Comparison of ENCODE assay signal across 9 mouse cellular contexts in genomic region chr19:46135297-46135696, GRCm38 (mm10). TPM values are rescaled to one million over a fixed set of nuclear protein-coding genes. Genes with fewer than 3 reads are reported as not detected.
DNase-seq lines count a peak whose midpoint lies in the region; ATAC-seq and TF ChIP-seq lines count a peak whose summit lies in the region.
"Had no signal": no experiment of that assay in that cellular context is flagged by ENCODE, and none has a peak within 500 bp of the region (broad histone marks: within the 10 kb centered on the region; RNA-seq: fewer than 3 reads in every experiment).

No protein-coding gene starts in this region.

- no peaks in the 10 kb centered on the region for H3K9me3 ChIP-seq in CH12.LX (replicated peaks; ENCODE audit: low read length)
- no peaks in the 10 kb centered on the region for H3K9me3 ChIP-seq in forebrain, embryonic 13.5 days (replicated peaks)
- H3K9me3 ChIP-seq in liver, embryonic 15.5 days (replicated peaks), result no peaks in the 10 kb centered on the region
- no peaks in the 10 kb centered on the region for H3K9me3 ChIP-seq in neural tube, embryonic 12.5 days
- no peaks in the 10 kb centered on the region for H3K9me3 ChIP-seq in stomach, postnatal 0 days (ENCODE audit: control insufficient read depth, low read length)

- peak overlapping the region; percentile 75; the same call in 1 of the 2 replicates for H3K4me2 ChIP-seq in CH12.LX (ENCODE audit: insufficient read depth, low read depth, poor library complexity, severe bottlenecking)
- H3K4me2 ChIP-seq in forebrain, embryonic 13.5 days, result peak overlapping the region; percentile 94
- H3K4me2 ChIP-seq in liver, embryonic 15.5 days, result peak overlapping the region; percentile 98
- peak overlapping the region; percentile 94 for H3K4me2 ChIP-seq in neural tube, embryonic 12.5 days (replicated peaks)
- peak overlapping the region; percentile 100 for H3K4me2 ChIP-seq in stomach, postnatal 0 days (replicated peaks; ENCODE audit: low read depth)

- H3K27me3 ChIP-seq in CH12.LX (replicated peaks), result peaks cover 74% of the 10 kb centered on the region
- peaks cover 91% of the 10 kb centered on the region for H3K27me3 ChIP-seq in forebrain, embryonic 13.5 days
- peaks cover 100% of the 10 kb centered on the region for H3K27me3 ChIP-seq in liver, embryonic 15.5 days
- peaks cover 89% of the 10 kb centered on the region for H3K27me3 ChIP-seq in neural tube, embryonic 12.5 days (replicated peaks)
- peaks cover 12% of the 10 kb centered on the region; the same call in 1 of the 2 replicates for H3K27me3 ChIP-seq in stomach, postnatal 0 days (ENCODE audit: control insufficient read depth, insufficient read depth, low read length)

- ATAC-seq in cerebellum, adult (ENCODE audit: insufficient number of reproducible peaks, low FRiP score, low TSS enrichment), result peak; percentile 59; the same call in 1 of the 2 replicates
- ATAC-seq in forebrain, embryonic 13.5 days, result peak; percentile 83
- ATAC-seq in liver, embryonic 15.5 days (ENCODE audit: insufficient read depth), result no peak
- peak; percentile 48; the same call in 1 of the 2 replicates for ATAC-seq in neural tube, embryonic 12.5 days (ENCODE audit: low FRiP score, low read depth)
- ATAC-seq in stomach, postnatal 0 days (ENCODE audit: low FRiP score, low TSS enrichment), result peak; percentile 62

- peak; percentile 88 to 97 for TF ChIP-seq CTCF in CH12.LX (conservative IDR thresholded peaks at IDR 0.05 in 1 of 2, IDR thresholded peaks at IDR 0.05 in 1 of 2; ENCODE audit: low read depth in 2 of 2, low read length in 2 of 2)
- TF ChIP-seq CTCF in stomach, postnatal 0 days (IDR thresholded peaks at IDR 0.05; ENCODE audit: low read depth), result peak; percentile 99

- no peak for TF ChIP-seq POLR2A in CH12.LX (IDR thresholded peaks at IDR 0.05; ENCODE audit: low read depth, low read length)

- dilution Hi-C loops in CH12.LX (cut with MboI; ENCODE audit: extremely low pct_ligation_motif_present, extremely low pct_unique_long_range_greater_than_20kb, low sequenced_read_pairs), result no loop called here

- intact Hi-C loops in heart, postnatal 10 days (cut with DNase I), result loop anchor here (1.0 kb wide), 1 partner anchor 119 kb away; no protein-coding TSS in a partner anchor

- no peaks in the 10 kb centered on the region for H3K36me3 ChIP-seq in CH12.LX (replicated peaks in 1 of 2; ENCODE audit: control insufficient read depth in 1 of 2, insufficient read depth in 1 of 2, low read length in 1 of 2)
- H3K36me3 ChIP-seq in forebrain, embryonic 13.5 days (ENCODE audit: poor library complexity, severe bottlenecking), result no peaks in the 10 kb centered on the region
- H3K36me3 ChIP-seq in liver, embryonic 15.5 days (replicated peaks), result no peaks in the 10 kb centered on the region
- H3K36me3 ChIP-seq in neural tube, embryonic 12.5 days, result no peaks in the 10 kb centered on the region
- no peaks in the 10 kb centered on the region for H3K36me3 ChIP-seq in stomach, postnatal 0 days (ENCODE audit: control insufficient read depth, insufficient read depth, low read length)

- H3K4me1 ChIP-seq in CH12.LX (ENCODE audit: control insufficient read depth in 1 of 2, insufficient read depth in 2 of 2), result peaks cover 2 to 23% of the 10 kb centered on the region in 2 experiments; a peak in 3 of 4 replicates
- H3K4me1 ChIP-seq in forebrain, embryonic 13.5 days, result peaks cover 27% of the 10 kb centered on the region
- peaks cover 35% of the 10 kb centered on the region for H3K4me1 ChIP-seq in liver, embryonic 15.5 days (replicated peaks)
- H3K4me1 ChIP-seq in neural tube, embryonic 12.5 days, result peaks cover 19% of the 10 kb centered on the region
- H3K4me1 ChIP-seq in stomach, postnatal 0 days (replicated peaks; ENCODE audit: control insufficient read depth, insufficient read depth), result peaks cover 13% of the 10 kb centered on the region

- DNase-seq in CH12.LX (ENCODE audit: extremely low read depth), result peak; percentile 80
- DNase-seq in heart, postnatal 10 days, result peak; percentile 93 to 96
- DNase-seq in kidney, postnatal 4 days, result peak; percentile 96
- peak; percentile 93 for DNase-seq in stomach, postnatal 0 days (ENCODE audit: low spot score)

- H3K9ac ChIP-seq in CH12.LX (ENCODE audit: insufficient read depth, low read depth), result no peak overlapping the region
- H3K9ac ChIP-seq in forebrain, embryonic 13.5 days, result peak overlapping the region; percentile 61; the same call in 1 of the 2 replicates
- H3K9ac ChIP-seq in liver, embryonic 15.5 days, result no peak overlapping the region
- H3K9ac ChIP-seq in neural tube, embryonic 12.5 days, result peak overlapping the region; percentile 45
- H3K9ac ChIP-seq in stomach, postnatal 0 days (ENCODE audit: low read length), result peak overlapping the region; percentile 52; the same call in 1 of the 2 replicates

- in situ Hi-C loops in CH12.LX (cut with MboI; ENCODE audit: low pct_ligation_motif_present, low pct_unique_long_range_greater_than_20kb, low sequenced_read_pairs), result loop anchor here (5.0 to 10.0 kb wide), 2 partner anchors 122 to 230 kb away; no protein-coding TSS in a partner anchor

- no peak overlapping the region for H3K4me3 ChIP-seq in CH12.LX (replicated peaks in 1 of 3; ENCODE audit: low read depth in 2 of 3, low read length in 2 of 3, poor library complexity in 1 of 3)
- H3K4me3 ChIP-seq in forebrain, embryonic 13.5 days, result peak overlapping the region; percentile 54
- peak overlapping the region; percentile 58 for H3K4me3 ChIP-seq in liver, embryonic 15.5 days (replicated peaks)
- peak overlapping the region; percentile 47 for H3K4me3 ChIP-seq in neural tube, embryonic 12.5 days
- H3K4me3 ChIP-seq in stomach, postnatal 0 days (ENCODE audit: low read depth, low read length), result peak overlapping the region; percentile 49

- no peak for TF ChIP-seq EP300 in CH12.LX (IDR thresholded peaks at IDR 0.05; ENCODE audit: low read length)
- no peak for TF ChIP-seq EP300 in stomach, postnatal 0 days (optimal IDR thresholded peaks at IDR 0.05)

- no peaks in the 10 kb centered on the region for H3K79me2 ChIP-seq in CH12.LX (replicated peaks; ENCODE audit: control insufficient read depth, extremely low read depth, insufficient read depth, poor library complexity, severe bottlenecking)

- WGBS in forebrain, embryonic 13.5 days, result 1% methylated on average over 12 of the region's 12 CpGs
- WGBS in liver, embryonic 15.5 days (ENCODE audit: insufficient replicate concordance), result 2% methylated on average over 12 of the region's 12 CpGs
- under 1% methylated on average over 12 of the region's 12 CpGs for WGBS in neural tube, embryonic 12.5 days
- under 1% methylated on average over 12 of the region's 12 CpGs for WGBS in stomach, postnatal 0 days

- no peak overlapping the region for H3K27ac ChIP-seq in CH12.LX (ENCODE audit: insufficient read depth, low read depth)
- no peak overlapping the region for H3K27ac ChIP-seq in forebrain, embryonic 13.5 days
- no peak overlapping the region for H3K27ac ChIP-seq in liver, embryonic 15.5 days (replicated peaks)
- no peak overlapping the region for H3K27ac ChIP-seq in neural tube, embryonic 12.5 days
- H3K27ac ChIP-seq in stomach, postnatal 0 days (replicated peaks), result no peak overlapping the region
- H3K27ac ChIP-seq: macrophage had no signal

- peak; percentile 95 for TF ChIP-seq RAD21 in CH12.LX (IDR thresholded peaks at IDR 0.05; ENCODE audit: low read depth, low read length)

TF ChIP-seq in CH12.LX, 34 proteins besides CTCF, POLR2A, EP300 and RAD21 (continues in another document):
- TF ChIP-seq MYC (IDR thresholded peaks at IDR 0.05; ENCODE audit: low read depth, low read length), result 0 out of 2 replicates have a peak, but pooled peaks have one; percentile 41

RNA-seq across cellular contexts. Expression of gene Elovl3, which starts 3.6 kb away (rescaled TPM):
- not detected in 2 replicates for total RNA-seq in CH12.LX (2012; rRNA removed)
- not detected in 2 replicates for total RNA-seq in CH12.LX (2014; rRNA removed)
- not detected in 2 replicates for polyA plus RNA-seq in CH12.LX (2012; ENCODE audit: insufficient read length, low read depth)
- not detected in 2 replicates for polyA plus RNA-seq in forebrain, embryonic 13.5 days (2015; fragmentation: Nextera tagmentation; extraction: Ambion mirVana)
- 1 to 10 TPM in 1 of 2 experiments, under 1 TPM in 1; 0.25 to 2.5 TPM for total RNA-seq in heart, postnatal 10 days (2021)
- polyA plus RNA-seq in liver, embryonic 15.5 days (2015; fragmentation: Nextera tagmentation; extraction: Ambion mirVana), result 0.13 TPM in 1 of 2 replicates, not detected in the other
- 0.20 TPM in 1 of 2 replicates, not detected in the other for polyA plus RNA-seq in neural tube, embryonic 12.5 days (2016; fragmentation: Nextera tagmentation; extraction: Ambion mirVana)
- polyA plus RNA-seq in stomach, postnatal 0 days (2015; fragmentation: Nextera tagmentation; extraction: Ambion mirVana), result 0.05 TPM in 1 of 2 replicates, not detected in the other
- polyA plus RNA-seq: macrophage had no signal

RNA-seq across cellular contexts. Expression of gene Pitx3, which starts 12.8 kb away (rescaled TPM):
- total RNA-seq in CH12.LX (2012; rRNA removed) (not detected in 2 replicates), CH12.LX (2014; rRNA removed) (not detected in 2 replicates)
- not detected in 2 replicates for polyA plus RNA-seq in CH12.LX (2012; ENCODE audit: insufficient read length, low read depth)
- polyA plus RNA-seq in forebrain, embryonic 13.5 days (2015; fragmentation: Nextera tagmentation; extraction: Ambion mirVana), result 0.47 TPM in 1 of 2 replicates, not detected in the other
- total RNA-seq in heart, postnatal 10 days (2021), result under 1 TPM in 1 of 2 experiments, not detected in 1; 0.36 TPM
- polyA plus RNA-seq in liver, embryonic 15.5 days (2015; fragmentation: Nextera tagmentation; extraction: Ambion mirVana), result 0.28 and 0.30 TPM in 2 replicates
- polyA plus RNA-seq in neural tube, embryonic 12.5 days (2016; fragmentation: Nextera tagmentation; extraction: Ambion mirVana), result 2.7 and 3.0 TPM in 2 replicates
- 0.13 and 0.22 TPM in 2 replicates for polyA plus RNA-seq in stomach, postnatal 0 days (2015; fragmentation: Nextera tagmentation; extraction: Ambion mirVana)
- polyA plus RNA-seq: macrophage had no signal

RNA-seq across cellular contexts. Expression of gene Gbf1, which starts 17.0 kb away (rescaled TPM):
- total RNA-seq in CH12.LX (2012; rRNA removed) (18.7 and 22.7 TPM in 2 replicates), CH12.LX (2014; rRNA removed) (7.1 and 8.6 TPM in 2 replicates)
- 23.9 and 26.1 TPM in 2 replicates for polyA plus RNA-seq in CH12.LX (2012; ENCODE audit: insufficient read length, low read depth)
- 54.4 and 62.8 TPM in 2 replicates for polyA plus RNA-seq in forebrain, embryonic 13.5 days (2015; fragmentation: Nextera tagmentation; extraction: Ambion mirVana)
- total RNA-seq in heart, postnatal 10 days (2021), result 10 to 100 TPM; 50.2 to 50.5 TPM
- polyA plus RNA-seq in liver, embryonic 15.5 days (2015; fragmentation: Nextera tagmentation; extraction: Ambion mirVana), result 18.3 and 20.8 TPM in 2 replicates
- polyA plus RNA-seq in neural tube, embryonic 12.5 days (2016; fragmentation: Nextera tagmentation; extraction: Ambion mirVana), result 72.8 and 85.6 TPM in 2 replicates
- polyA plus RNA-seq in stomach, postnatal 0 days (2015; fragmentation: Nextera tagmentation; extraction: Ambion mirVana), result 21.2 and 29.0 TPM in 2 replicates

RNA-seq across cellular contexts. Expression of gene Nolc1, which starts 59.6 kb away (rescaled TPM):
- total RNA-seq in CH12.LX (2012; rRNA removed), result 88.0 and 137 TPM in 2 replicates
- total RNA-seq in CH12.LX (2014; rRNA removed), result 96.0 and 99.2 TPM in 2 replicates
- polyA plus RNA-seq in CH12.LX (2012; ENCODE audit: insufficient read length, low read depth), result 333 and 358 TPM in 2 replicates
- 87.8 and 94.8 TPM in 2 replicates for polyA plus RNA-seq in forebrain, embryonic 13.5 days (2015; fragmentation: Nextera tagmentation; extraction: Ambion mirVana)
- 10 to 100 TPM; 25.1 to 27.2 TPM for total RNA-seq in heart, postnatal 10 days (2021)
- 47.3 and 48.8 TPM in 2 replicates for polyA plus RNA-seq in liver, embryonic 15.5 days (2015; fragmentation: Nextera tagmentation; extraction: Ambion mirVana)
- 81.7 and 94.9 TPM in 2 replicates for polyA plus RNA-seq in neural tube, embryonic 12.5 days (2016; fragmentation: Nextera tagmentation; extraction: Ambion mirVana)
- 36.1 and 36.5 TPM in 2 replicates for polyA plus RNA-seq in stomach, postnatal 0 days (2015; fragmentation: Nextera tagmentation; extraction: Ambion mirVana)

Comparison
In these comparisons a context has a peak if more than half of its experiments do, and no peak if none do; other contexts are left out.
1. H3K4me3 ChIP-seq: peak in forebrain, embryonic 13.5 days (single experiment), liver, embryonic 15.5 days (single experiment), neural tube, embryonic 12.5 days (single experiment) and stomach, postnatal 0 days (single experiment); none in CH12.LX (0 of 3).
2. H3K9ac ChIP-seq: peak in forebrain, embryonic 13.5 days (single experiment), neural tube, embryonic 12.5 days (single experiment) and stomach, postnatal 0 days (single experiment); none in CH12.LX (single experiment) and liver, embryonic 15.5 days (single experiment).
3. Peak in every context shown above with its lines, with median percentiles within 50 percentile points of each other: DNase-seq and H3K4me2 ChIP-seq.